Mouse (Mus musculus) thymus, adult 2 months (tissue): ENCODE results near the gene Plxnc1. TPM values are rescaled to one million over a fixed set of nuclear protein-coding genes. Genes with fewer than 3 reads are reported as not detected.
A peak's percentile ranks its signal among the peaks of the same experiment; 100 is the strongest.

ENCODE experiments used
- DNase-seq: peaks from one replicate; pipeline ENCODE4 v3.0.0; 2021
- H3K27ac ChIP-seq: fragments of 200-500 bp; 2 replicates; pipeline ENCODE4 v1.5.1; 2012; ENCODE audit warnings: low read length, control low read depth; ENCODE audit not compliant: control insufficient read depth, insufficient read depth
- H3K27me3 ChIP-seq: fragments of 200-500 bp; 2 replicates; pipeline ENCODE4 v1.6.1; 2012; ENCODE audit warnings: mild to moderate bottlenecking, low read length, moderate library complexity, mixed read lengths; ENCODE audit not compliant: control insufficient read depth, insufficient read depth
- H3K36me3 ChIP-seq: fragments of 200-500 bp; 2 replicates; pipeline ENCODE4 v1.6.1; 2012; ENCODE audit warnings: mild to moderate bottlenecking, low read length, moderate library complexity; ENCODE audit not compliant: control insufficient read depth, insufficient read depth
- H3K4me1 ChIP-seq: fragments of 200-500 bp; replicated peaks from 2 replicates; pipeline ENCODE4 v1.6.1; 2012; ENCODE audit warnings: low read length; ENCODE audit not compliant: control insufficient read depth, insufficient read depth
- H3K4me3 ChIP-seq: fragments of 200-500 bp; 2 replicates; pipeline ENCODE4 v1.5.1; 2012; ENCODE audit warnings: mild to moderate bottlenecking, low read length, control low read depth, moderate library complexity; ENCODE audit not compliant: control insufficient read depth, insufficient read depth
- CTCF ChIP-seq: fragments of 200-500 bp; IDR thresholded peaks from 2 replicates; pipeline ENCODE4 v1.5.1; 2012; ENCODE audit warnings: mild to moderate bottlenecking, control low read depth, low read length, moderate library complexity, borderline replicate concordance; ENCODE audit not compliant: control insufficient read depth, poor library complexity, insufficient read depth; ENCODE audit errors: extremely low read depth
- POLR2A ChIP-seq: fragments of 200-500 bp; IDR thresholded peaks from 2 replicates; pipeline ENCODE4 v1.6.1; 2012; ENCODE audit warnings: mild to moderate bottlenecking, low read length, control low read depth, moderate library complexity; ENCODE audit not compliant: control insufficient read depth, poor library complexity, insufficient read depth; ENCODE audit errors: extremely low read depth
- WGBS: fragments of 180-500 bp; shearing (Covaris S2); methylation state at CpG from one replicate; pipeline ENCODE4 v1.1.7; 2018; 5-methylcytosine and 5-hydroxymethylcytosine counted together
- polyA plus RNA-seq: library from polyadenylated mRNA; depleted of rRNA; stranded (reverse); fragments of >200 nt; gene quantifications from 2 replicates; pipeline ENCODE4 v1.2.3, GENCODE M21; 2012

Plxnc1 gene
- polyA plus RNA-seq, 1 experiment, result 8.7 TPM

DNA sequence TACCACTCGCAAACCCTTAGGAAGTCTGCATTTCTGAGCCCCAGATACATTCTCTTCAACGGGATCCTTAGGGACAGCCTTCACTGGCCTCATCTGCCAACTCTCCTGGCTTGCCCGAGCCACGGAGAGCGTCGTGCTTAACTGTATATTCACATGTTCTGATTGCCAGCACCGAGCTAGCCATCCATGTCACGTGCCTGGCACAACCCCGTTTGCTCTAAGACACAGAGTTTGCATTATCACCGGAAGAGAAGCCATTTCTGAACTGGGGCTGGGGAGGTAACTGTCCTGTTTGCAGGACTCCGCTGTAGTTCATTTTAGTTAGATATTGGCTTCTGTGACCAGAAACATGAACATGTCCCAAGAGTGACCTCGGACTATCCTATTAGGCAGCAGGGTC is 21.8 kb downstream of the Plxnc1 start:
- no peaks in the 10 kb centered on the region for H3K27me3 ChIP-seq
- no peak overlapping the region for H3K4me3 ChIP-seq
- no peaks in the 10 kb centered on the region for H3K36me3 ChIP-seq
- TF ChIP-seq CTCF (no peak), POLR2A (no peak)
- no peak for DNase-seq
- 93% methylated on average over 12 of the region's 12 CpGs for WGBS
- no peak overlapping the region for H3K27ac ChIP-seq
- H3K4me1 ChIP-seq, result peaks cover 9% of the 10 kb centered on the region

DNA sequence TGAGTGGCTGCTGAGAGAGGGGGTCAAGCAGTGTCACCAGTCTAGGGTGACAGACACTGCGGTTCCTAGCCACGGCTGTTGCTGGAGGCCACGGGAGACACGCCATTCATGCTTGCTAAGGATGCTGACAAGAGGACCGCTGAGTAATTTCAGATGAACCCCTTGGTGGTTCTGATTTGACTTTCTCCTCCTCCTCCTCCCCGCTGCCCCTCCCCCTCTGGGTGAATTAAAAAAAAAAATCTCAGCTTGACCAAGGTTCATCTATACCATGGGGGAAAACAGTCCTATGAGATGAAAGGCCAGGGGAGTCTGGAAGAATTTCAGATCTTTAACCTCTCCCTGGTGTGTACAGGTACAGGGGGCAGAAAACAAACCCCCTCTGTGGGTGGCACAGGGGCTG is 22.9 kb downstream of the Plxnc1 start:
- peaks cover 16% of the 10 kb centered on the region for H3K4me1 ChIP-seq
- H3K36me3 ChIP-seq, result no peaks in the 10 kb centered on the region
- TF ChIP-seq CTCF (no peak), POLR2A (no peak)
- H3K27ac ChIP-seq, result no peak overlapping the region
- DNase-seq, result no peak
- 89% methylated on average over 6 of the region's 6 CpGs for WGBS
- H3K4me3 ChIP-seq, result no peak overlapping the region
- H3K27me3 ChIP-seq, result no peaks in the 10 kb centered on the region

DNA sequence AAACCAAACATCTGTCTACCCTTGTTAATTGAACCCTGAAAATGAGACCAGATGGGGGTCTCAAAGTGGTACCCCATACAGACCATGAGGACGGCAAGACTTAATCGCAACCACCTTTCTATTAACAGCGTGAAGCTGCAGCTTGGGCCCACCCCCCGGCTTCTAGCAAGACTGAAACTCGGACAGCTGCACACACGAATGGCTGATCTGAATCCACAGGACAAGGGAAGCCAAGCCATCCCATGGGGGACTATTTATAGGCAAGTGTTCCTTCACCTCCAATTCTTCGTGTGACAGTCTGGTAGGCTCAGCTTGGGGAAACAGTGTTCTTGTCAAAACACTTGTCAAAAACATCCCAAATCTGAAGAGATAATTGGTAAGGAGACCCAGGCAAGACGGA is 24.1 kb downstream of the Plxnc1 start:
- H3K4me3 ChIP-seq, result no peak overlapping the region
- no peaks in the 10 kb centered on the region for H3K27me3 ChIP-seq
- no peak overlapping the region for H3K27ac ChIP-seq
- H3K4me1 ChIP-seq, result peaks cover 16% of the 10 kb centered on the region
- DNase-seq, result no peak
- 91% methylated on average over 8 of the region's 8 CpGs for WGBS
- H3K36me3 ChIP-seq, result no peaks in the 10 kb centered on the region
- TF ChIP-seq POLR2A (no peak), CTCF (no peak)

DNA sequence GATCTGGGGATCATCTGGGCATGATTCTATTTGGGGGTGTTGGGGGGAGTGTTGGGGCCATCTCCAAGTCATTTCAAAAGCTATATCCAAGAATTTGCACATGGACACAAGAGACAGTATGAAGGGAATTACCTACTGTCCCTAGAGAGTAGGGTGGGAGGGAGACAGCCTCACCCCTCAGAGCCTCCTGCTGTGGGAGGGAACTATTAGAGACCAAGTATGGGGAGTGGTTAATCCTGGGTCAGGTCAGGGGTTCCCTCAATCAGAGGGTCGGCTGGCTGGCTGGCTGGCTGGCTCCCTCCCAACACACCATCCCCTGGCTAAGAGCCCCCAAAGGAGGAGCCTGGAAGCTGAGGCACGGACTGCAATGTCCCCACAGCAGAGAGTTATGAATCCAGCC is 24.7 kb downstream of the Plxnc1 start:
- no peak overlapping the region for H3K27ac ChIP-seq
- H3K36me3 ChIP-seq, result no peaks in the 10 kb centered on the region
- peaks cover 16% of the 10 kb centered on the region for H3K4me1 ChIP-seq
- 80% methylated on average over 2 of the region's 2 CpGs for WGBS
- DNase-seq, result no peak
- no peak overlapping the region for H3K4me3 ChIP-seq
- H3K27me3 ChIP-seq, result no peaks in the 10 kb centered on the region
- TF ChIP-seq CTCF, result no peak
- TF ChIP-seq POLR2A, result no peak

DNA sequence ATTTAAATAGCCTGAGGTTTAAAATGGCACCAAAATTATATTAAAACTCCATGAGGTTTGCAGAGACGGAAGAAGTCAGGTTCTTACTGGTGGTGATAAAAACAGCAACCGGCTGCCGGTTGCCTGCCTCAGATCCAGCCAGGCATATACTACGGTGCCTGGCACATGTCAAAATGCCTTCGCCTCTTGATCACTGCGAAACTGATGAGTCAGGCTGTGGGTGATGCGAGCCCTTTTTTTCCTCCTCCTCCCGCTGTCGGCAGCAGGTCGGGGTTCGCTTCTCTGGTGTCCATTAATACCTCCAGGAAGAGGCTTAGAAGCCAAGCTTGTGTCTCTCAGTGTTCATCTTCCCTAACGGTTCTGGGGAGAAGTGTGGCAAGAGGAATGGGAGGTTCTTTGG is 25.1 kb downstream of the Plxnc1 start:
- Histone ChIP-seq H3K4me1 (peaks cover 16% of the 10 kb centered on the region), H3K27ac (no peak overlapping the region), H3K4me3 (no peak overlapping the region), H3K27me3 (no peaks in the 10 kb centered on the region), H3K36me3 (no peaks in the 10 kb centered on the region)
- 10% methylated on average over 12 of the region's 12 CpGs for WGBS
- no peak for TF ChIP-seq POLR2A
- no peak for TF ChIP-seq CTCF
- peak; percentile 53 for DNase-seq

DNA sequence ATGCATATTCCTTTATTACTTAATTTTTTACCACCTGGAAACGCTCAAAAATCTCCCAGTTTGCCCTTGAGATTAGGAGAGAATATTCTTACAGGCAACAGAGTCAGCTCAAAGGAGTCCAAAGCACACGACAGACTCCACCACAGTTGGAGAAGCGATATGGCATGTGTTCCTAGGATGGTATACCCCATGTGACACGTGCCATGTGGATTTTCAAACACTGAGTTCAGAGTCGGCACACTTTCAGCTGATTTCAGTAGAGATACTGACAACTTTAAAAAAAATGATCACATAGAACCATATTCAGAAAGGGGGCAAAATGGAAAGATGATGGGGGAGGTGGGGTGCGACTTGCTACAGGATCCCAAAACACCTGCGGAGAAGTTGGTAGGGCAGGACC is 26.0 kb downstream of the Plxnc1 start:
- Histone ChIP-seq H3K36me3 (no peaks in the 10 kb centered on the region), H3K27me3 (no peaks in the 10 kb centered on the region), H3K4me1 (peaks cover 16% of the 10 kb centered on the region), H3K4me3 (no peak overlapping the region), H3K27ac (no peak overlapping the region)
- TF ChIP-seq POLR2A, result no peak
- TF ChIP-seq CTCF, result no peak
- 57% methylated on average over 7 of the region's 7 CpGs for WGBS
- DNase-seq, result no peak

DNA sequence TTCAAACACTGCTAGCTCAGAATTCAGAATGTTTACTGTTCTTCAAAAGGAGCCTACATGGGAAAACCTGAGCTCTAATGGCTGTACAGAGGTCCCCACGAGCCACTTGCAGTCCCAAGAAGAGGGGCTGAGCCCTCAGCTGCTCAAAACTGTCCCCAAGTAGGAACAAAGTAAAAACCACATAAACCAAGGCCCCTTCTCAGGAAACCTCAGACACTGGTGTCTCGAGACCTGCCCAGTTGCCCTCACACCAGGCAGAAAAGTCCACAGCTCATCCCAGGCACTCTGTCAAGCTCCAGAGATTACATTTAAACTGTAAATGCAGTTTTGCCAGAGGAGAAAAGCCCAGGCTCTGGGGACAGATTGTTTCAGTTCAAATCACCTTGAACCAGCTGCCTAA is 26.6 kb downstream of the Plxnc1 start:
- DNase-seq, result no peak
- no peak overlapping the region for H3K27ac ChIP-seq
- H3K4me3 ChIP-seq, result no peak overlapping the region
- peaks cover 16% of the 10 kb centered on the region for H3K4me1 ChIP-seq
- H3K27me3 ChIP-seq, result no peaks in the 10 kb centered on the region
- H3K36me3 ChIP-seq, result no peaks in the 10 kb centered on the region
- TF ChIP-seq POLR2A (no peak), CTCF (no peak)
- 11% methylated on average over 2 of the region's 2 CpGs for WGBS
